Mouse (Mus musculus): ENCODE measurements around the gene Elmo1. TPM values are rescaled to one million over a fixed set of nuclear protein-coding genes. Genes with fewer than 3 reads are reported as not detected.
A peak's percentile ranks its signal among the peaks of the same experiment; 100 is the strongest.

Elmo1 gene
- total and polyA plus RNA-seq, 3 experiments: 5.2 to 7.6 TPM; not detected in 1

- Histone ChIP-seq H3K36me3 (ENCODE audit: control insufficient read depth in 1 of 2, insufficient read depth in 2 of 2, low read length in 2 of 2) (peaks cover 0 to 8% of the 10 kb centered on the region in 2 experiments; a peak in 2 of 4 replicates), H3K9me3 (replicated peaks; ENCODE audit: insufficient read depth, low read length) (no peaks in the 10 kb centered on the region), H3K27me3 (ENCODE audit: control insufficient read depth in 1 of 2, insufficient read depth in 2 of 2, low read length in 2 of 2) (no peaks in the 10 kb centered on the region), H3K4me1 (ENCODE audit: control insufficient read depth in 1 of 2, insufficient read depth in 2 of 2, low read length in 2 of 2) (peaks cover 0 to 4% of the 10 kb centered on the region in 2 experiments; a peak in 3 of 4 replicates), H3K9ac (ENCODE audit: control insufficient read depth, low read depth, low read length, poor library complexity, severe bottlenecking) (no peak overlapping the region), H3K27ac (ENCODE audit: control insufficient read depth, low read depth, low read length) (no peak overlapping the region), H3K4me3 (ENCODE audit: control insufficient read depth in 1 of 2, insufficient read depth in 1 of 2, low read depth in 2 of 2, low read length in 2 of 2) (no peak overlapping the region), H3K79me2 (ENCODE audit: control insufficient read depth, insufficient read depth, low read length, poor library complexity) (no peaks in the 10 kb centered on the region)
- DNase-seq (ENCODE audit: low read depth, low spot score): no peak
- TF ChIP-seq UBTF (IDR thresholded peaks at IDR 0.05; ENCODE audit: borderline replicate concordance, insufficient read depth, low read depth, low read length) (no peak), E2F4 (IDR thresholded peaks at IDR 0.05; ENCODE audit: borderline replicate concordance, low read depth, low read length) (no peak), ZMIZ1 (IDR thresholded peaks at IDR 0.05; ENCODE audit: low read depth, low read length) (no peak), SMC3 (IDR thresholded peaks at IDR 0.05; ENCODE audit: low read depth, low read length) (no peak), USF1 (IDR thresholded peaks at IDR 0.05; ENCODE audit: low read depth, low read length) (no peak), MAZ (IDR thresholded peaks at IDR 0.05; ENCODE audit: low read depth, low read length) (no peak), MYB (IDR thresholded peaks at IDR 0.05; ENCODE audit: low read depth, low read length) (no peak), MAFK (IDR thresholded peaks at IDR 0.05; ENCODE audit: borderline replicate concordance, low read depth, low read length) (no peak), MAX (IDR thresholded peaks at IDR 0.05; ENCODE audit: low read length) (no peak), ETS1 (IDR thresholded peaks at IDR 0.05; ENCODE audit: low read depth, low read length) (no peak), RCOR1 (IDR thresholded peaks at IDR 0.05; ENCODE audit: low read depth, low read length) (no peak), TCF12 (IDR thresholded peaks at IDR 0.05; ENCODE audit: low read depth, low read length) (no peak)
Observed at GRCm38 (mm10) chr13:20271799-20272198, 181.4 kb downstream of the Elmo1 start.

GRCm38 (mm10) chr13:20272562-20272961 lies 182.2 kb downstream of the Elmo1 start:
- no peaks in the 10 kb centered on the region for H3K79me2 ChIP-seq (ENCODE audit: control insufficient read depth, insufficient read depth, low read length, poor library complexity)
- no peaks in the 10 kb centered on the region for H3K9me3 ChIP-seq (replicated peaks; ENCODE audit: insufficient read depth, low read length)
- H3K27ac ChIP-seq (ENCODE audit: control insufficient read depth, low read depth, low read length): no peak overlapping the region
- TF ChIP-seq TCF12 (IDR thresholded peaks at IDR 0.05; ENCODE audit: low read depth, low read length): no peak
- TF ChIP-seq GATA1 (IDR thresholded peaks at IDR 0.05; ENCODE audit: low read depth, low read length): no peak
- no peak for TF ChIP-seq MXI1 (IDR thresholded peaks at IDR 0.05; ENCODE audit: low read depth, low read length)
- peak in 2 of 3 experiments; percentile 24 to 35; a peak in 4 of 6 replicates for TF ChIP-seq CTCF (IDR thresholded peaks at IDR 0.05 in 2 of 3, conservative IDR thresholded peaks at IDR 0.05 in 1 of 3; ENCODE audit: control insufficient read depth in 1 of 3, insufficient read depth in 1 of 3, low read depth in 2 of 3, low read length in 3 of 3, poor library complexity in 1 of 3, severe bottlenecking in 1 of 3)
- peak; percentile 18 for TF ChIP-seq RAD21 (IDR thresholded peaks at IDR 0.05; ENCODE audit: low read depth, low read length)
- no peak for TF ChIP-seq MYB (IDR thresholded peaks at IDR 0.05; ENCODE audit: low read depth, low read length)
- peaks cover 0 to 3% of the 10 kb centered on the region in 2 experiments; a peak in 2 of 4 replicates for H3K4me1 ChIP-seq (ENCODE audit: control insufficient read depth in 1 of 2, insufficient read depth in 2 of 2, low read length in 2 of 2)
- peaks cover 0 to 4% of the 10 kb centered on the region in 2 experiments; a peak in 1 of 4 replicates for H3K36me3 ChIP-seq (ENCODE audit: control insufficient read depth in 1 of 2, insufficient read depth in 2 of 2, low read length in 2 of 2)
- H3K9ac ChIP-seq (ENCODE audit: control insufficient read depth, low read depth, low read length, poor library complexity, severe bottlenecking): no peak overlapping the region
- DNase-seq (ENCODE audit: low read depth, low spot score): no peak
- no peak overlapping the region for H3K4me3 ChIP-seq (ENCODE audit: control insufficient read depth in 1 of 2, insufficient read depth in 1 of 2, low read depth in 2 of 2, low read length in 2 of 2)
- H3K27me3 ChIP-seq (ENCODE audit: control insufficient read depth in 1 of 2, insufficient read depth in 2 of 2, low read length in 2 of 2): no peaks in the 10 kb centered on the region
